Mouse (Mus musculus) CH12.LX (cell line): Measurements from ENCODE around the gene Cyfip2. TPM values are rescaled to one million over a fixed set of nuclear protein-coding genes. Genes with fewer than 3 reads are reported as not detected.

Experiments
- DNase-seq: peaks from one replicate; pipeline ENCODE4 v3.0.0-alpha.2; 2013; ENCODE audit errors: extremely low read depth
- H3K27ac ChIP-seq: 2 replicates; pipeline ENCODE4 v1.5.1; 2012; ENCODE audit warnings: low read depth, mild to moderate bottlenecking, control low read depth, moderate library complexity; ENCODE audit not compliant: insufficient read depth
- H3K27me3 ChIP-seq: replicated peaks from 2 replicates; pipeline ENCODE3; 2012; ENCODE audit warnings: inconsistent platforms
- H3K36me3 ChIP-seq, 2 experiments: replicated peaks in 1 of 2; 2 replicates each; pipeline versions ENCODE3 to v1.6.1; 2012; ENCODE audit warnings: inconsistent platforms in 1 of 2, low read length in 1 of 2, mild to moderate bottlenecking in 1 of 2, mixed read lengths in 1 of 2, moderate library complexity in 1 of 2; ENCODE audit not compliant: control insufficient read depth in 1 of 2, insufficient read depth in 1 of 2
- H3K4me1 ChIP-seq, 2 experiments: 2 replicates each; pipeline ENCODE4 v1.6.1; 2012; ENCODE audit warnings: inconsistent platforms in 1 of 2, moderate library complexity in 1 of 2; ENCODE audit not compliant: insufficient read depth in 2 of 2, control insufficient read depth in 1 of 2
- H3K4me2 ChIP-seq: 2 replicates; pipeline ENCODE4 v1.6.1; 2012; ENCODE audit warnings: low read depth, mild to moderate bottlenecking, control low read depth; ENCODE audit not compliant: poor library complexity, insufficient read depth, severe bottlenecking
- H3K4me3 ChIP-seq, 3 experiments: fragments of 150-350 bp in 1 of 3; sonication (generic) in 1 of 3; replicated peaks in 1 of 3; 2 replicates each; pipeline versions ENCODE3 to v1.5.1; 2011 to 2012; ENCODE audit warnings: low read depth in 2 of 3, low read length in 2 of 3, mild to moderate bottlenecking in 2 of 3, moderate library complexity in 2 of 3, control low read depth in 1 of 3, improper control_type of control experiment in 1 of 3, inconsistent platforms in 1 of 3, mixed read lengths in 1 of 3; ENCODE audit not compliant: poor library complexity in 1 of 3
- H3K79me2 ChIP-seq: replicated peaks from 2 replicates; pipeline ENCODE4 v1.6.1; 2012; ENCODE audit warnings: mild to moderate bottlenecking, moderate library complexity; ENCODE audit not compliant: control insufficient read depth, poor library complexity, insufficient read depth, severe bottlenecking; ENCODE audit errors: extremely low read depth
- H3K9ac ChIP-seq: 2 replicates; pipeline ENCODE4 v1.6.1; 2012; ENCODE audit warnings: low read depth, mild to moderate bottlenecking, control low read depth, moderate library complexity; ENCODE audit not compliant: insufficient read depth
- H3K9me3 ChIP-seq: replicated peaks from 2 replicates; pipeline ENCODE3; 2012; ENCODE audit warnings: low read length, inconsistent platforms, mixed read lengths
- CHD1 ChIP-seq: IDR thresholded peaks from 2 replicates; pipeline ENCODE4 v1.6.1; 2012; ENCODE audit warnings: low read depth, low read length, improper control_type of control experiment, inconsistent platforms
- CTCF ChIP-seq, 2 experiments: IDR thresholded peaks in 1 of 2; conservative IDR thresholded peaks in 1 of 2; 2 replicates each; pipeline ENCODE4 v1.5.1; 2011 to 2012; ENCODE audit warnings: low read depth in 2 of 2, low read length in 2 of 2, improper control_type of control experiment in 1 of 2, inconsistent platforms in 1 of 2, mild to moderate bottlenecking in 1 of 2, moderate library complexity in 1 of 2
- E2F4 ChIP-seq: IDR thresholded peaks from 2 replicates; pipeline ENCODE4 v1.6.1; 2011; ENCODE audit warnings: low read depth, low read length, improper control_type of control experiment; ENCODE audit not compliant: insufficient replicate concordance
- JUN ChIP-seq: IDR thresholded peaks from 2 replicates; pipeline ENCODE4 v1.6.1; 2011; ENCODE audit warnings: low read depth, mild to moderate bottlenecking, low read length, improper control_type of control experiment, moderate library complexity; ENCODE audit not compliant: insufficient read depth
- JUND ChIP-seq: conservative IDR thresholded peaks from 2 replicates; pipeline ENCODE4 v1.6.1; 2011; ENCODE audit warnings: low read depth, low read length, improper control_type of control experiment
- MAFK ChIP-seq: IDR thresholded peaks from 2 replicates; pipeline ENCODE4 v1.6.1; 2011; ENCODE audit warnings: low read length, improper control_type of control experiment; ENCODE audit not compliant: insufficient replicate concordance
- MEF2A ChIP-seq: IDR thresholded peaks from 2 replicates; pipeline ENCODE4 v1.6.1; 2014; ENCODE audit warnings: low read depth, mild to moderate bottlenecking, inconsistent platforms, low read length, improper control_type of control experiment, borderline replicate concordance
- MXI1 ChIP-seq: IDR thresholded peaks from 2 replicates; pipeline ENCODE4 v1.6.1; 2011; ENCODE audit warnings: mild to moderate bottlenecking, low read depth, low read length, improper control_type of control experiment
- POLR2A ChIP-seq: IDR thresholded peaks from 2 replicates; pipeline ENCODE4 v1.6.1; 2011; ENCODE audit warnings: low read depth, mild to moderate bottlenecking, improper control_type of control experiment, low read length
- POLR2AphosphoS2 ChIP-seq: IDR thresholded peaks from 2 replicates; pipeline ENCODE4 v1.6.1; 2011; ENCODE audit warnings: low read depth, low read length, improper control_type of control experiment
- SMC3 ChIP-seq: IDR thresholded peaks from 2 replicates; pipeline ENCODE4 v1.6.1; 2011; ENCODE audit warnings: low read depth, low read length, improper control_type of control experiment
- TCF12 ChIP-seq: IDR thresholded peaks from 2 replicates; pipeline ENCODE4 v1.6.1; 2014; ENCODE audit warnings: low read depth, mild to moderate bottlenecking, inconsistent platforms, low read length, improper control_type of control experiment
- UBTF ChIP-seq: IDR thresholded peaks from 2 replicates; pipeline ENCODE4 v1.6.1; 2012; ENCODE audit warnings: low read depth, mild to moderate bottlenecking, inconsistent platforms, low read length, improper control_type of control experiment, moderate library complexity
- USF1 ChIP-seq: IDR thresholded peaks from 2 replicates; pipeline ENCODE4 v1.6.1; 2014; ENCODE audit warnings: low read depth, mild to moderate bottlenecking, inconsistent platforms, low read length, improper control_type of control experiment
- ZC3H11A ChIP-seq: IDR thresholded peaks from 2 replicates; pipeline ENCODE4 v1.6.1; 2012; ENCODE audit warnings: low read depth, mild to moderate bottlenecking, inconsistent platforms, low read length, improper control_type of control experiment
- ZNF384 ChIP-seq: IDR thresholded peaks from 2 replicates; pipeline ENCODE4 v1.6.1; 2012; ENCODE audit warnings: low read depth, low read length, improper control_type of control experiment, inconsistent platforms
- dilution Hi-C: fragments of 300-500 bp; cut with MboI; formaldehyde crosslinking; loops from 2 replicates; pipeline ENCODE4 v1.14.3; 2020; ENCODE audit warnings: low sequenced_read_pairs; ENCODE audit not compliant: extremely low pct_unique_long_range_greater_than_20kb, extremely low pct_ligation_motif_present
- in situ Hi-C: fragments of 300-500 bp; cut with MboI; formaldehyde crosslinking; loops from 3 replicates; pipeline ENCODE4 v1.14.3; 2019; ENCODE audit warnings: low sequenced_read_pairs, low pct_ligation_motif_present, low pct_unique_long_range_greater_than_20kb, mixed read lengths
- polyA plus RNA-seq: library from polyadenylated mRNA; unstranded; fragments of >175 nt; gene quantifications from 2 replicates; pipeline ENCODE4 v1.2.1, GENCODE M21; 2012; ENCODE audit warnings: low read depth; ENCODE audit not compliant: insufficient read length
- total RNA-seq, 2 experiments: library from RNA; depleted of rRNA; stranded (reverse); fragments of 300-350 nt in 1 of 2; fragments of >200 nt in 1 of 2; gene quantifications; 2 replicates each; pipeline ENCODE4 v1.2.3; 2012 to 2014

The Cyfip2 gene
- total and polyA plus RNA-seq, 3 experiments = 40.7 to 194 (median 97.6) TPM

- Histone ChIP-seq H3K4me3 (no peak overlapping the region), H3K27ac (no peak overlapping the region), H3K9me3 (no peaks in the 10 kb centered on the region), H3K27me3 (no peaks in the 10 kb centered on the region), H3K36me3 (peaks cover 85 to 98% of the 10 kb centered on the region in 2 experiments), H3K9ac (no peak overlapping the region), H3K4me2 (no peak overlapping the region), H3K4me1 (peaks cover 0 to 10% of the 10 kb centered on the region in 2 experiments; a peak in 1 of 4 replicates), H3K79me2 (no peaks in the 10 kb centered on the region)
- TF ChIP-seq MEF2A = no peak
- TF ChIP-seq TCF12 = no peak
- no peak for TF ChIP-seq USF1
- no peak for TF ChIP-seq SMC3
- TF ChIP-seq CHD1 = no peak
- no peak for TF ChIP-seq JUND
- no peak for TF ChIP-seq CTCF (conservative IDR thresholded peaks at IDR 0.05 in 1 of 2, IDR thresholded peaks at IDR 0.05 in 1 of 2; ENCODE audit: low read depth in 2 of 2, low read length in 2 of 2)
- TF ChIP-seq UBTF = no peak
- TF ChIP-seq E2F4 = no peak
- TF ChIP-seq MAFK = no peak
- TF ChIP-seq POLR2A = no peak
- no peak for TF ChIP-seq MXI1
- dilution Hi-C loops = no loop called here
- in situ Hi-C loops = no loop called here
- DNase-seq = no peak
Observed at GRCm38 (mm10) chr11:46205639-46206409, 106.8 kb downstream of the Cyfip2 start.

DNA sequence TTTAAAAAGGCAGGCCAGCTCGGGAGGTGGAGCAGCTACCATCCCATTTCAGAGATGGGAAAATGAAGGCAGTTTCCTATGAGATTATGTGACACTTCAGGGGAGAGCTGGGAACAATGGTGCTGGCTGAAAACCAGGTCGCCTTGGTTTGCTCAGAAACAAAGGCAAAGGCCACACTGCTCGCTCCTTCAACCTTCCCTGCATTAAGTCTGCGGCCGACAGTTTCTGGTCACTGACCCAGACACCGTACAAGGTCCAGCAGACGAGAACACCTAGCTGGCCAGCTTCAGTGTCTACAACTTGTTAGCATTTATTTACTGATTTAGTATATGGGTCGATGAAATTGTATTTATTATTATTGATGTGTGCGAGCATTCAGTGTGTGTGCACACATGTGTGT is 107.8 kb downstream of the Cyfip2 start:
- in situ Hi-C loops = no loop called here
- peaks cover 90 to 98% of the 10 kb centered on the region in 2 experiments for H3K36me3 ChIP-seq

GRCm38 (mm10) chr11:46202547-46202887 is 110.1 kb downstream of the Cyfip2 start:
- no peaks in the 10 kb centered on the region for H3K4me1 ChIP-seq
- DNase-seq = no peak
- H3K36me3 ChIP-seq = peaks cover 89 to 97% of the 10 kb centered on the region in 2 experiments
- H3K4me3 ChIP-seq = no peak overlapping the region
- dilution Hi-C loops = no loop called here
- in situ Hi-C loops = no loop called here
- no peak overlapping the region for H3K9ac ChIP-seq
- TF ChIP-seq UBTF = no peak
- H3K9me3 ChIP-seq = no peaks in the 10 kb centered on the region
- H3K27ac ChIP-seq = no peak overlapping the region
- no peaks in the 10 kb centered on the region for H3K79me2 ChIP-seq
- no peak overlapping the region for H3K4me2 ChIP-seq
- no peaks in the 10 kb centered on the region for H3K27me3 ChIP-seq

More for the DNA sequence above, 107.8 kb downstream of the Cyfip2 start:
- Histone ChIP-seq H3K4me2 (no peak overlapping the region), H3K27me3 (no peaks in the 10 kb centered on the region), H3K27ac (no peak overlapping the region), H3K4me1 (peaks cover 0 to under 1% of the 10 kb centered on the region in 2 experiments; a peak in 1 of 4 replicates), H3K9me3 (no peaks in the 10 kb centered on the region)
- dilution Hi-C loops = no loop called here
- DNase-seq = no peak
- TF ChIP-seq POLR2A = no peak
- no peak for TF ChIP-seq JUN
- TF ChIP-seq ZC3H11A = no peak
- TF ChIP-seq POLR2AphosphoS2 = 0 out of 2 replicates have a peak, but pooled peaks have one; percentile 8
- TF ChIP-seq ZNF384 = no peak
- TF ChIP-seq, all 38 proteins: peak for 1
- no peak overlapping the region for H3K4me3 ChIP-seq
- no peak overlapping the region for H3K9ac ChIP-seq
- H3K79me2 ChIP-seq = no peaks in the 10 kb centered on the region
